Comparison of ENCODE assay signal across 16 mouse cellular contexts in genomic region chr12:71922827-71923381, GRCm38 (mm10).
DNase-seq lines count a peak whose midpoint lies in the region; ATAC-seq lines count a peak whose summit lies in the region.
"Had no signal": no experiment of that assay in that cellular context is flagged by ENCODE, and none has a peak within 500 bp of the region (broad histone marks: within the 10 kb centered on the region; RNA-seq: fewer than 3 reads in every experiment).

No protein-coding gene starts in this region.

- no peak for ATAC-seq in heart, embryonic 13.5 days (ENCODE audit: extremely low read depth, insufficient number of reproducible peaks, low FRiP score, low TSS enrichment)

- peak overlapping the region; percentile 14; the same call in 1 of the 2 replicates for H3K9ac ChIP-seq in heart, embryonic 13.5 days
- H3K9ac ChIP-seq: limb, embryonic 15.5 days had no signal

- H3K27ac ChIP-seq in heart, embryonic 13.5 days (replicated peaks): 0 out of 2 replicates have a peak overlapping the region, but pooled peaks have one; percentile 26
- H3K27ac ChIP-seq: limb, embryonic 15.5 days had no signal

- no peaks in the 10 kb centered on the region for H3K27me3 ChIP-seq in heart, embryonic 13.5 days (replicated peaks)
- H3K27me3 ChIP-seq: limb, embryonic 15.5 days had no signal

- no peak overlapping the region for H3K4me2 ChIP-seq in heart, embryonic 13.5 days
- H3K4me2 ChIP-seq: limb, embryonic 15.5 days had no signal

- H3K4me1 ChIP-seq in heart, embryonic 13.5 days: peaks cover 93% of the 10 kb centered on the region

- 86% methylated on average over 5 of the region's 5 CpGs for WGBS in heart, embryonic 13.5 days

- no peak for DNase-seq in heart, postnatal 10 days
- DNase-seq in testis, postnatal 10 days (ENCODE audit: low spot score): peak; percentile 24
- no peak for DNase-seq in testis, postnatal 14 days (ENCODE audit: low spot score)
- DNase-seq in mesoderm, embryonic 11.5 days (ENCODE audit: low read depth, low spot score): peak; percentile 39
- DNase-seq in ovary, postnatal 14 days (ENCODE audit: low spot score): no peak
- DNase-seq in cerebellum, adult 11 months: no peak
- no peak for DNase-seq in cerebellum, postnatal 25 days
- DNase-seq: cerebellum, adult 18-20 months; heart, postnatal 36 days; kidney, adult 2 months; kidney, postnatal 25 days; lung, adult 2 months; thymus, adult 18-20 months had no signal

- H3K36me3 ChIP-seq in heart, embryonic 13.5 days: peaks cover 14% of the 10 kb centered on the region

- H3K9me3 ChIP-seq in heart, embryonic 13.5 days: no peaks in the 10 kb centered on the region
- H3K9me3 ChIP-seq: limb, embryonic 15.5 days had no signal

- H3K4me3 ChIP-seq in heart, embryonic 13.5 days: no peak overlapping the region
- H3K4me3 ChIP-seq: erythroblast, embryonic 14.5 days; limb, embryonic 15.5 days had no signal

- intact Hi-C loops in heart, postnatal 10 days (cut with DNase I): no loop called here

Comparison
In these comparisons a context has a peak if more than half of its experiments do, and no peak if none do; other contexts are left out.
1. DNase-seq: peak in testis, postnatal 10 days (single experiment) and mesoderm, embryonic 11.5 days (single experiment); none in heart, postnatal 10 days (0 of 2), testis, postnatal 14 days (single experiment), ovary, postnatal 14 days (single experiment), cerebellum, adult 11 months (single experiment) and cerebellum, postnatal 25 days (0 of 2).